Mouse (Mus musculus): ENCODE measurements around the gene Ppil1. TPM values are rescaled to one million over a fixed set of nuclear protein-coding genes. Genes with fewer than 3 reads are reported as not detected.

Ppil1 gene
- total RNA-seq (2023): 10 to 100 TPM; 15.5 to 16.5 TPM

GRCm38 (mm10) chr17:29263840-29264633 is at the start of gene Ppil1:
Ppil1 (minus strand) TSS chr17:29264186.

GRCm38 (mm10) chr17:29268682-29269348 is 4.8 kb upstream of the Ppil1 start, which contains the start of gene BC004004:
BC004004 (plus strand) TSS chr17:29268788.

GRCm38 (mm10) chr17:29237772-29238420 is 26.1 kb downstream of the Ppil1 start, which contains the start of gene Cpne5:
Cpne5 (minus strand) TSS chr17:29238167.

Other genes with a start within 250 kb of the Ppil1 start
- gene Srsf3, start 231.6 kb downstream of the Ppil1 start, total RNA-seq (2023): 100 to 1,000 TPM; 451 to 471 TPM
- 1 to 10 TPM; 1.8 to 3.6 TPM for gene Cdkn1a, start 173.2 kb downstream of the Ppil1 start, total RNA-seq (2023)
- under 1 TPM; 0.29 to 0.74 TPM for gene Rab44, start 150.0 kb downstream of the Ppil1 start, total RNA-seq (2023)
- under 1 TPM; 0.39 to 0.44 TPM for gene Cpne5, start 26.0 kb downstream of the Ppil1 start, total RNA-seq (2023)
- gene BC004004, start 4.6 kb upstream of the Ppil1 start, total RNA-seq (2023): 10 to 100 TPM; 43.4 to 49.2 TPM
- under 1 TPM; 0.17 to 0.30 TPM for gene Pi16, start 53.5 kb upstream of the Ppil1 start, total RNA-seq (2023)
- 10 to 100 TPM; 58.1 to 72.8 TPM for gene Mtch1, start 83.7 kb upstream of the Ppil1 start, total RNA-seq (2023)
- 1 to 10 TPM; 2.8 to 7.5 TPM for gene Fgd2, start 96.7 kb upstream of the Ppil1 start, total RNA-seq (2023)
- 100 to 1,000 TPM; 298 to 311 TPM for gene Pim1, start 226.6 kb upstream of the Ppil1 start, total RNA-seq (2023)

All from T-cell, adult 66 days (primary cell).